Mouse (Mus musculus): ENCODE data around the gene Tle4.

The Tle4 gene

GRCm38 (mm10) chr19:14590154-14590553 is 7.7 kb downstream of the Tle4 start:
- no peak for DNase-seq (ENCODE audit: low read depth)

- peak; percentile 88 for DNase-seq (ENCODE audit: low read depth)
Observed at GRCm38 (mm10) chr19:14588221-14589123, 9.4 kb downstream of the Tle4 start.

GRCm38 (mm10) chr19:14586171-14586570 is 11.7 kb downstream of the Tle4 start:
- DNase-seq (ENCODE audit: low read depth) = no peak

- DNase-seq (ENCODE audit: low read depth) = no peak
Observed at GRCm38 (mm10) chr19:14585731-14586130, 12.1 kb downstream of the Tle4 start.

- no peak for DNase-seq (ENCODE audit: low read depth)
Observed at GRCm38 (mm10) chr19:14585235-14585634, 12.6 kb downstream of the Tle4 start.

- DNase-seq (ENCODE audit: low read depth) = no peak
Observed at GRCm38 (mm10) chr19:14578698-14579097, 19.2 kb downstream of the Tle4 start.

GRCm38 (mm10) chr19:14578016-14578415 is 19.8 kb downstream of the Tle4 start:
- DNase-seq (ENCODE audit: low read depth) = no peak

GRCm38 (mm10) chr19:14576311-14576710 is 21.5 kb downstream of the Tle4 start:
- no peak for DNase-seq (ENCODE audit: low read depth)

GRCm38 (mm10) chr19:14568879-14569278 is 29.0 kb downstream of the Tle4 start:
- DNase-seq (ENCODE audit: low read depth) = no peak

GRCm38 (mm10) chr19:14567081-14567480 is 30.8 kb downstream of the Tle4 start:
- peak; percentile 11 for DNase-seq (ENCODE audit: low read depth)

GRCm38 (mm10) chr19:14566564-14567021 is 31.3 kb downstream of the Tle4 start:
- DNase-seq (ENCODE audit: low read depth) = peak; percentile 66

GRCm38 (mm10) chr19:14565424-14566069 is 32.3 kb downstream of the Tle4 start:
- DNase-seq (ENCODE audit: low read depth) = no peak

GRCm38 (mm10) chr19:14563273-14563959 is 34.4 kb downstream of the Tle4 start:
- no peak for DNase-seq (ENCODE audit: low read depth)

- no peak for DNase-seq (ENCODE audit: low read depth)
Observed at GRCm38 (mm10) chr19:14547871-14548270, 50.0 kb downstream of the Tle4 start.

- DNase-seq (ENCODE audit: low read depth) = no peak
Observed at GRCm38 (mm10) chr19:14547133-14547842, 50.6 kb downstream of the Tle4 start.

- no peak for DNase-seq (ENCODE audit: low read depth)
Observed at GRCm38 (mm10) chr19:14545485-14545884, 52.4 kb downstream of the Tle4 start.

GRCm38 (mm10) chr19:14543305-14543704 is 54.5 kb downstream of the Tle4 start:
- DNase-seq (ENCODE audit: low read depth) = no peak

GRCm38 (mm10) chr19:14540678-14541077 is 57.2 kb downstream of the Tle4 start:
- DNase-seq (ENCODE audit: low read depth) = no peak

- DNase-seq (ENCODE audit: low read depth) = no peak
Observed at GRCm38 (mm10) chr19:14536676-14537075, 61.2 kb downstream of the Tle4 start.

GRCm38 (mm10) chr19:14534447-14534846 is 63.4 kb downstream of the Tle4 start:
- DNase-seq (ENCODE audit: low read depth) = no peak

GRCm38 (mm10) chr19:14532861-14533260 is 65.0 kb downstream of the Tle4 start:
- no peak for DNase-seq (ENCODE audit: low read depth)

Data from NIH3T3 (cell line).